Mouse (Mus musculus) heart, postnatal 0 days (tissue): ENCODE measurements around the gene Ubqln4. TPM values are rescaled to one million over a fixed set of nuclear protein-coding genes. Genes with fewer than 3 reads are reported as not detected.

Experiments used
- ATAC-seq: fragments of 200-750 bp; cut with Nextera tagmentation; 2 replicates; pipeline ENCODE4 v1.8.0; 2017; ENCODE audit warnings: low read depth, moderate number of reproducible peaks, moderate library complexity; ENCODE audit not compliant: insufficient read depth
- DNase-seq: peaks from one replicate; pipeline ENCODE4 v3.0.0-alpha.2; 2016; ENCODE audit warnings: low spot score
- H3K27ac ChIP-seq: fragments of 300-500 bp; sonication (generic); 2 replicates; pipeline ENCODE4 v1.5.1; 2014; ENCODE audit warnings: low read depth, mild to moderate bottlenecking
- H3K27me3 ChIP-seq: fragments of 300-500 bp; sonication (generic); 2 replicates; pipeline ENCODE4 v1.6.1; 2014; ENCODE audit warnings: low read length, mixed read lengths; ENCODE audit not compliant: control insufficient read depth, insufficient read depth
- H3K36me3 ChIP-seq: fragments of 300-500 bp; sonication (generic); replicated peaks from 2 replicates; pipeline ENCODE4 v1.6.1; 2014; ENCODE audit warnings: low read length, mixed read lengths; ENCODE audit not compliant: control insufficient read depth, insufficient read depth
- H3K4me1 ChIP-seq: fragments of 300-500 bp; sonication (generic); 2 replicates; pipeline ENCODE4 v1.6.1; 2014; ENCODE audit warnings: antibody characterized with exemption; ENCODE audit not compliant: control insufficient read depth, insufficient read depth
- H3K4me2 ChIP-seq: fragments of 300-500 bp; sonication (generic); 2 replicates; pipeline ENCODE4 v1.6.1; 2014; ENCODE audit warnings: low read depth, mild to moderate bottlenecking, low read length, moderate library complexity
- H3K4me3 ChIP-seq: fragments of 300-500 bp; sonication (generic); 2 replicates; pipeline ENCODE4 v1.5.1; 2014; ENCODE audit warnings: low read depth, low read length
- H3K9ac ChIP-seq: fragments of 300-500 bp; sonication (generic); replicated peaks from 2 replicates; pipeline ENCODE4 v1.6.1; 2014; ENCODE audit warnings: low read depth, low read length, mixed read lengths
- H3K9me3 ChIP-seq: fragments of 300-500 bp; sonication (generic); replicated peaks from 2 replicates; pipeline ENCODE4 v1.6.1; 2016; ENCODE audit warnings: low read length; ENCODE audit not compliant: control insufficient read depth
- CTCF ChIP-seq: IDR thresholded peaks from 2 replicates; pipeline ENCODE4 v1.5.1; 2016; ENCODE audit warnings: antibody characterized with exemption, control low read depth, low read depth
- EP300 ChIP-seq: IDR thresholded peaks from 2 replicates; pipeline ENCODE4 v1.6.1; 2016; ENCODE audit warnings: antibody characterized with exemption, low read depth
- WGBS: fragments of 180-500 bp; shearing (Covaris S2); extraction: QIAGEN DNeasy Blood & Tissue Kit; methylation state at CpG from one replicate; pipeline ENCODE4 v1.1.7; 2014; 5-methylcytosine and 5-hydroxymethylcytosine counted together
- polyA plus RNA-seq: library from polyadenylated mRNA; unstranded; fragments of >200 nt; fragmentation: Nextera tagmentation; extraction: Ambion mirVana; gene quantifications from 2 replicates; pipeline ENCODE4 v1.2.1, GENCODE M21; 2015
- total RNA-seq: library from RNA; depleted of rRNA; stranded (reverse); fragments of >200 nt; gene quantifications from 2 replicates; pipeline ENCODE4 v1.2.3, GENCODE M21; 2014; ENCODE audit warnings: low replicate concordance; rRNA removed

The Ubqln4 gene
- total RNA-seq = 74.9 and 82.4 TPM in 2 replicates
- polyA plus RNA-seq = 18.3 and 19.0 TPM in 2 replicates

GRCm38 (mm10) chr3:88553525-88553879, at the start of gene Ubqln4:
Gene Ubqln4 (plus strand): TSS chr3:88553758.
- Histone ChIP-seq H3K9me3 (no peaks in the 10 kb centered on the region), H3K9ac (peak within 1 kb of the TSS; percentile 82), H3K36me3 (peaks cover 29% of the 10 kb centered on the region), H3K27me3 (no peaks in the 10 kb centered on the region), H3K4me2 (peak within 1 kb of the TSS; percentile 79), H3K27ac (peak within 1 kb of the TSS; percentile 96), H3K4me1 (peaks cover 20% of the 10 kb centered on the region), H3K4me3 (peak within 1 kb of the TSS; percentile 74)
- under 1% methylated on average over 28 of the region's 37 CpGs for WGBS
- TF ChIP-seq CTCF = peak; percentile 71
- TF ChIP-seq EP300 = 0 out of 2 replicates have a peak, but pooled peaks have one; percentile 20
- peak; percentile 87 for DNase-seq
- peak; percentile 87 for ATAC-seq

GRCm38 (mm10) chr3:88503881-88504746, 49.4 kb upstream of the Ubqln4 start:
- 55% methylated on average over 8 of the region's 8 CpGs for WGBS
- TF ChIP-seq CTCF = no peak
- no peak for TF ChIP-seq EP300
- H3K9ac ChIP-seq = no peak overlapping the region
- H3K9me3 ChIP-seq = no peaks in the 10 kb centered on the region
- ATAC-seq = no peak
- H3K4me1 ChIP-seq = peaks cover 28% of the 10 kb centered on the region
- peak overlapping the region; percentile 95 for H3K27ac ChIP-seq
- 0 out of 2 replicates have a peak overlapping the region, but pooled peaks have one; percentile 97 for H3K4me2 ChIP-seq
- no peaks in the 10 kb centered on the region for H3K27me3 ChIP-seq
- H3K4me3 ChIP-seq = no peak overlapping the region
- DNase-seq = no peak
- no peaks in the 10 kb centered on the region for H3K36me3 ChIP-seq

GRCm38 (mm10) chr3:88505081-88505480, 48.5 kb upstream of the Ubqln4 start:
- no peaks in the 10 kb centered on the region for H3K27me3 ChIP-seq
- H3K9me3 ChIP-seq = no peaks in the 10 kb centered on the region
- no peaks in the 10 kb centered on the region for H3K36me3 ChIP-seq
- no peak overlapping the region for H3K27ac ChIP-seq
- no peak overlapping the region for H3K9ac ChIP-seq
- no peak for DNase-seq
- no peak for ATAC-seq
- H3K4me1 ChIP-seq = peaks cover 33% of the 10 kb centered on the region
- H3K4me2 ChIP-seq = no peak overlapping the region
- TF ChIP-seq EP300 = no peak
- no peak for TF ChIP-seq CTCF
- no peak overlapping the region for H3K4me3 ChIP-seq
- WGBS = 71% methylated on average over 6 of the region's 6 CpGs

- no peak overlapping the region for H3K4me2 ChIP-seq
- ATAC-seq = no peak
- no peaks in the 10 kb centered on the region for H3K36me3 ChIP-seq
- no peak overlapping the region for H3K9ac ChIP-seq
- H3K27ac ChIP-seq = no peak overlapping the region
- no peak for DNase-seq
- H3K27me3 ChIP-seq = no peaks in the 10 kb centered on the region
- no peaks in the 10 kb centered on the region for H3K9me3 ChIP-seq
- 64% methylated on average over 7 of the region's 7 CpGs for WGBS
- H3K4me1 ChIP-seq = peaks cover 33% of the 10 kb centered on the region
- H3K4me3 ChIP-seq = no peak overlapping the region
- TF ChIP-seq CTCF (no peak), EP300 (no peak)
Observed at GRCm38 (mm10) chr3:88505765-88506164, 47.8 kb upstream of the Ubqln4 start.

- H3K27ac ChIP-seq = peak overlapping the region; percentile 90
- ATAC-seq (no peak), DNase-seq (no peak)
- 67% methylated on average over 3 of the region's 3 CpGs for WGBS
- peaks cover 20% of the 10 kb centered on the region for H3K4me1 ChIP-seq
- H3K27me3 ChIP-seq = no peaks in the 10 kb centered on the region
- H3K4me3 ChIP-seq = peak overlapping the region; percentile 43
- H3K9ac ChIP-seq = peak overlapping the region; percentile 41; the same call in 1 of the 2 replicates
- TF ChIP-seq EP300 = no peak
- no peak for TF ChIP-seq CTCF
- H3K36me3 ChIP-seq = no peaks in the 10 kb centered on the region
- peak overlapping the region; percentile 62 for H3K4me2 ChIP-seq
- no peaks in the 10 kb centered on the region for H3K9me3 ChIP-seq
Observed at GRCm38 (mm10) chr3:88509250-88509649, 44.3 kb upstream of the Ubqln4 start.
